Mouse (Mus musculus) olfactory bulb, adult 2 months (tissue): ENCODE results near the gene Slc44a5.

Source experiments
- CTCF ChIP-seq: fragments of 200-500 bp; IDR thresholded peaks from 2 replicates; pipeline ENCODE4 v1.5.1; 2012; ENCODE audit warnings: low read depth, mild to moderate bottlenecking, low read length, moderate library complexity; ENCODE audit not compliant: insufficient read depth
- POLR2A ChIP-seq: fragments of 200-500 bp; IDR thresholded peaks from 2 replicates; pipeline ENCODE4 v1.6.1; 2012; ENCODE audit warnings: mild to moderate bottlenecking, low read depth, low read length, moderate library complexity; ENCODE audit not compliant: insufficient read depth

DNA sequence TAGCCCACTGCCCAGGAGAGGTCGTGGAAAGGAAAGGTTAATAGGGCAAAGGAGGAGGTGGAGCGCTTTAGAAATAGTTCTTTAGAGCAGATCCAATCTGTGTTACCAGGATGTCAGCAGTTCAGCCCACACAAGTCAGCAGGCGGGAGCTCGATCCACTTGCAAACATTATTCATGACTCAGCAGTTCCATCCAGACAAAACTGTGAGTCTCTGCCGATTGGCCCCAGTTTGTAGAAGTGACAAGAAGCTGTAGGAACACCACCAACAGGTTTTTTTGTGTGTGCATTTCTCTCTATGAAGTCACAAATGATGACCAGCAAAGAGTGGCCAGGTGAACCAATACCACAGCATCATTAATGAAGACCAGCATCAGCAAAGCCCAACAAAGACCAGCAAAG is 28.1 kb downstream of the Slc44a5 start:
- no peak for TF ChIP-seq POLR2A
- no peak for TF ChIP-seq CTCF
